Mouse (Mus musculus) T-helper 2 cell (primary cell): ENCODE data around the gene Mroh2a.

Experiments
- in situ Hi-C: fragments of 300-600 bp; cut with MboI, MseI; formaldehyde crosslinking; loops from one replicate; pipeline ENCODE4 v1.15.1; 2025; ENCODE audit warnings: high pct_unique_total_duplicates

Gene Mroh2a

DNA sequence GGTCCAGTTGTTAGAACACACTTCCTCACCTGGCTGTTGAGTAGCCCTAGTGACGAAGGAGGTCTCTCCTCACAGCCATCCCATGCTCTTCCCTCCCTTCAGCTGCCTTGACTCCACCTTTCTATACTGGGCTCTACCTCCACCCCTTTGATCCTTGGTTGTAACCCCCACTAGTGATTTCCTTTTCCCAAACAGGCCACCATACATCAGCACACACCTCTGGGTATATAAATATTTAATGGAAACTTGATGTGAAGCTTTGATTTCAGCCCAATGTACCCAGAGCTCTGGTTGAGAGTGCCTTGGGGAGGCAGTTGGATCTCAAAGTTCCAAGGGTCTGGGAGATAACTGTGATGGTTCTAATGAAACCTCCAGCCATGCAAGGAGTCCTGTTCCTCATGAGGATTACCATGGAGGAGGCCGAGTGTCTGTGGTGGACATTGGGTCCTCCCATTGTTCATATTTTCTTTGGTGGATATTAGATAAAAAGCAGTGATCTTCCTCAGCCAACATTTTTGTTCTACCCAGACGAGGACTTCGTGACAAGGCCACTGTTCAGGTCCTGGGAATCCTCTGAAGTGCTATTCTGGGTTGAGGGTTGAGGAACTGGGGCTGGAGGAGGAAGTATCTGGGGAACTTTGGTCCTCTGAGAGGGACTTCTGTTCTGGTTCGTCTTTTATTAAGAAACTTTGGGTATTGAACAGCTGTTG, at the start of gene Mroh2a:
Gene Mroh2a, plus strand, starts transcription at position 317 of the 710 bp plus-strand sequence.
- in situ Hi-C loops: no loop called here

- in situ Hi-C loops: loop anchor here (25.0 kb wide), 2 partner anchors 758 to 1108 kb away; no protein-coding TSS in a partner anchor
Observed at GRCm38 (mm10) chr1:88179657-88180056, 47.1 kb upstream of the Mroh2a start.

- in situ Hi-C loops: loop anchor here (25.0 kb wide), 2 partner anchors 751 to 1101 kb away; no protein-coding TSS in a partner anchor
Observed at GRCm38 (mm10) chr1:88186325-88186935, 40.4 kb upstream of the Mroh2a start.

- in situ Hi-C loops: loop anchor here (5.0 to 25.0 kb wide), 3 partner anchors 135 to 1095 kb away; no protein-coding TSS in a partner anchor
Observed at GRCm38 (mm10) chr1:88192136-88192535, 34.6 kb upstream of the Mroh2a start.

DNA sequence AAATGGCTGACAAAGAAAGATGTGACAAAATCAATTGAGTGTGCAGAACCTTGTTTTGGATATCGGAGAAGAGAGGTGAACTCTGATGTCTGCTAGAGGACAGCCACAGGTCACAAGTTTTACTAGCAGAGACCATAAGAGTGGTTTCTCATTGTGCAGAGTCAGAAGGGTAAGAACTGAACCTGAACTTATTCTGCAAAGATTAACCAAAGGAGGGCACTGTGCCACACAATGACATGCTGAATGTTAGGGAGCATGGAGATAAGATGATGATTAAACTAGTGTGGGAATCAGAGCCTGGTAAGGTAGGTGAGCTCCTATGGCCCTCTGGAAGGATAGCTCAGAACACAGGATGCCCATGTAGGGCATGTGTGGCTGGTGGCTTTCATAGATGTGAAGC, 31.1 kb upstream of the Mroh2a start:
- in situ Hi-C loops: loop anchor here (25.0 kb wide), 2 partner anchors 742 to 1092 kb away; no protein-coding TSS in a partner anchor

DNA sequence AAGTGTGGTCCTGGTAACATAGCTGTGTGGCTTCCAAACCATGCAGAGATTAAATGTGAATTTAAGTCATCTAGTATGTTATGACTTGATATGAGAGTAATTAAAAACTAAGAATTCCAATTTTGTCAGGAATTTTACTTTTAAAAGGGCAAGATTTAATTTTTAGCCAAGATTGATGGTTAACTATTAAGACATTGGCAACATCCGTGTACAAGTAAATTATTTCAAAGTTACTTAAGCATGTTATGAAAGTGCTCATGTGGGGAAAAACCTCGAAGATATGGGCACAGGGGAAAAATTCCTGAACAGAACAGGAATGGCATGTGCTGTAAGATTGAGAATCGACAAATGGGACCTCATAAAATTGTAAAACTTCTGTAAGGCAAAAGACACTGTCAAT, 29.3 kb upstream of the Mroh2a start:
- in situ Hi-C loops: loop anchor here (25.0 kb wide), 2 partner anchors 740 to 1090 kb away; no protein-coding TSS in a partner anchor

DNA sequence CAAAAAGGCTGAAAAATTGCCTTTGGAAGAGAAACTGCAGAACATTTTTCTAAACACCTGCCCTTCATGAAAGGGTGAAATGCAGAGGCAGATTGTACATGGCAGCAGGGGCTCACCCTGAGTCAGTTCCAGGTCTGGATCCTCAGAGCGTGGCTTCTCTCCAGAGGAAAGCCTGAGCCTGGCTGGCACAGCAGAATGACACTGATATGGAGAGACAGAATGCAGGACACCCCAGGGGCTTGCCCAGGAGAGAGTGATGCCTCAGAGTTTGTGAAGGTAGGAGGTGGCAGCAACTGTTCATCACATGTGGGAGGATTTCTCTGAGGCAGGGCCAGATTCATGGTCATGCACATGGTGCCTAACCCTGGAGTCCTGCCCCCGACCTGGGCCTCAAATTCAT, 26.8 kb upstream of the Mroh2a start:
- in situ Hi-C loops: loop anchor here (5.0 to 25.0 kb wide), 3 partner anchors 53 to 1087 kb away; no protein-coding TSS in a partner anchor

DNA sequence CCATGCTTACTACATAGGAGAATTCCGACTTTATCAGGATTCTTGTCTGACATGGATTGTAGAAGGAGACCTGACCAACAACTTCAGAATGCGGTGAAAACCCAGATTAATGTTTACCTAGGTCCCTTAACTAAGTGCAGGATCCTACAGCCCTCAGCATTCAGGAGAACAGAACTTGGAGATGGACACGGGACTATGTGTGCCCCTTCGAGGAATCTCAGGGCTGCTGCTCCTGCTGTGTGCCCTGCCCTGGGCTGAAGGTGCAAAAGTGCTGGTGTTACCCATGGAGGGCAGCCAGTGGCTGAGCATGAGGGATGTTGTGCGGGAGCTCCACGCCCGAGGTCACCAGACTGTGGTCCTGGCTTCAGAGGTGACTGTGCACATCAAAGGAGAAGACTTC, 26.3 kb upstream of the Mroh2a start, which contains the start of gene Ugt1a2:
Gene Ugt1a2, plus strand, starts transcription at position 146 of the 400 bp plus-strand sequence.
- in situ Hi-C loops: loop anchor here (5.0 kb wide), 1 partner anchor 53 kb away; no protein-coding TSS in a partner anchor

DNA sequence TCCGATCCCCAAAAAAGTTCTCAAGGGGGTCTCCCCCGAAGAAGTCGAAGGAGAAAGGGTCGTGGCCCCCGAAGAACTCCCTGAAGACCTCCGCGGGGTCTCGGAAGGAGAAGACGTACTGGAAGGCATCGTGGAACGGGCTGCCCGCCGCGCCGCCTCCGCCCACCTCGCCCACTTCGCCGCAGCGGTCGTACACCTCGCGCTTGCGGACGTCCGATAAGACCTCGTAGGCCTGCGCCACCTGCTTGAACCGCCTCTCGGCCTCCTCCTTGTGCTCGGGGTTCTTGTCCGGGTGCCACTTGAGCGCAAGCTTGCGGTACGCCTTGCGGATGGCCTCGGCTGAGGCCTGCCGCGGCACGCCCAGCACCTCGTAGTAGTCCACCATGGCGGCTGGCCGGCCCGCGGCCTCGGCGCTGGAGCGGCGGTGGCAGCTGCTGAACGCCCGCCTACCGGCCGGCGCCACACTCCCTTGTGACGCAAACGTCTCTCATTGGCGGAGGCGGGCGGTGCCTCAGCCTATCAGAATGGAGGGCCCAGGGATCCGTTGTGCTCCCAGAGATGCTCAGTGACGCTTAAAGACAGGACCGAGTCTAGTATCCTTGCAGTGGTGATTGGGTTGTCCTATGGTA, 21.4 kb upstream of the Mroh2a start, which contains the start of gene Dnajb3:
Gene Dnajb3, minus strand, starts transcription at position 489 of the 629 bp plus-strand sequence.
- in situ Hi-C loops: no loop called here

GRCm38 (mm10) chr1:88206843-88207479, 19.8 kb upstream of the Mroh2a start:
- in situ Hi-C loops: no loop called here

DNA sequence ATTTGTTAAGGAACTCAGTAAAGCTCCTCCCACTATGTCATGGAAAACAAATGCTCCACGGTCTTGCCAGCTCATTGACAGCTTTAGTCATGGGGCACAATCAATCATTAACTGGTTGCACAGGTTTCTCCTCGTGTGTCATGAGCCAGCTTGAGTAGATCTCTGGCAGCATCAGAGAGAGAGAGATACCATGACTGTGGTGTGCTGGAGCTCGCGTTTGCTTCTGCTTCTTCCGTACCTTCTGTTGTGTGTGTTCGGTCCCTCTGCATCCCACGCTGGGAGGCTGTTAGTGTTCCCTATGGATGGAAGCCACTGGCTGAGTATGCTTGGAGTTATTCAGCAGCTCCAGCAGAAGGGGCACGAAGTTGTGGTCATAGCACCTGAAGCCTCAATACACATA, 15.0 kb upstream of the Mroh2a start, which contains the start of gene Ugt1a1:
Gene Ugt1a1, plus strand, starts transcription at position 148 of the 400 bp plus-strand sequence.
- in situ Hi-C loops: no loop called here

GRCm38 (mm10) chr1:88212341-88213045, 14.3 kb upstream of the Mroh2a start:
- in situ Hi-C loops: no loop called here

DNA sequence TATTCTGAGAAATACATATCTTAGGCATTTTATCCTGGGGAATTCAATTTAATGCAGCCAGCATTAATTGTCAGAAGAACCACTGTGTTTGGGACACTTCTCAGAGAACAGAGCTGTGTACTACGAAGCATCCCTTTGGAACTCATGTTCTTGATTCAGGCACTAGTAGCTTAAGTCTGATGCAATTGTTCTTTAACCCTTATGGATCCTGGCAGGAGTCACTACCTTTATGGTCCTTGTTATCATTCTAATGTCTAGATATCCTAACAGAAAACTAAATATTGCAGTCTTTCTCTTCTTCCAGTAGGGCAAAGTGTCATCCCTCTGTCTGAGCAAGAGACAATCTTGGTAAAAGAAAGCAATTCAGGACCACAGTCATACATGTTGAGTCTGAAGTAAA, 13.7 kb upstream of the Mroh2a start:
- in situ Hi-C loops: no loop called here

DNA sequence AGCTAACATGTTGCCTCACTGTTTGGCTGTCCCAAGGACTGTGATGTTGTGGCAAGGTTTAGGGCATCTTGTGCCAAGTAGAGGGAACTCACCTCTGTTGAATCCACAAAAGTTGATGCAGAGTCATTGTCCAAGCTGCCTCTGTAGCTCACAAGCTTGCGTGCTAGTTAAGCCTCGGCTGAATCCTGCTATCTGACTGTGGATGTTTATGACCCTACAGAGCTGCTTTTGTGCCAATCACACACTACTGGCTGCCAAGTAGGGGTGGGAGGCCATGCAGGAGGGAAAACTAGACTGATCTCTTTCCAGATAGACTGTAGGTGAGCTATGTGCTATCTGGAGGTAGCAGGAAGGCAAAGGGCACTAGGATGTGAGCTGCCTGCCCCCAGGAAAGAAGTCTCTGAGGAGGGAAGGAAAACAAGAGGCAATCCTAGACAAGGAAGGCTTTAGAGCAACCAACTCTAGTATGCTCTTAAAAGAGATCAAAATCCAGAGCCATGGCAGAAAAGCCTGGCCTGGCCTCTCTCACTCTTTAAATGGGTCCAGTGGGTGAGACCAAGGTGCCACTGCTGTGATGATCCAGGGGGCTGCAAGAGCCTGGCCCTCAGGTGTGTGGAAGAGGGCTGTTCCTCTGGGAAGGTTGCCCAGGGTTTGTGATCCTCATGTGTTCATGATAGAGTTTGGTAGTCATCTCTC, 12.9 kb upstream of the Mroh2a start:
- in situ Hi-C loops: no loop called here

DNA sequence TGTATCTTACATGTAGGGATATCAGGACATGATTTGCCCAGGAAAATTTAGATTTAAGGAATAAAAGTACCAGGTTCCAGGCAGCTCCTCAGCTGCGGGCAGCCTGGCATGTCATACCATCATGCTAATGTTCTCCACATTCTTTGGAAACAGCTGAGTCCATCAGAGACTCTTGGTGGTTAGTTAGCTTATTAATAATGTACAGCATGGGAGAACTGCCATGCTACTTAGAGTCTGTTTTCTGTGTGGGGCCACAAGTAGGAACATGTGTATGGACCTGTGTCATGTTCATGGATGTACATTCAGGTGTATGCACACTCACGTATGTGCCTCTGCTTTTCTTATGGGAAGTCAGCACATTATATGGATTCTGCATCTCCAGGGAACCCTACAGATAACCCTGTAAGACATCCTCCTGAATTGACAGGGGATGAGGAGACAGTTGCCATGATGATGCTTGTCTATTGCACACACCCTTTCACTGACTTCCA, 12.3 kb upstream of the Mroh2a start:
- in situ Hi-C loops: no loop called here

GRCm38 (mm10) chr1:88215466-88216380, 11.1 kb upstream of the Mroh2a start:
- in situ Hi-C loops: no loop called here

GRCm38 (mm10) chr1:88216551-88216950, 10.2 kb upstream of the Mroh2a start:
- in situ Hi-C loops: no loop called here

DNA sequence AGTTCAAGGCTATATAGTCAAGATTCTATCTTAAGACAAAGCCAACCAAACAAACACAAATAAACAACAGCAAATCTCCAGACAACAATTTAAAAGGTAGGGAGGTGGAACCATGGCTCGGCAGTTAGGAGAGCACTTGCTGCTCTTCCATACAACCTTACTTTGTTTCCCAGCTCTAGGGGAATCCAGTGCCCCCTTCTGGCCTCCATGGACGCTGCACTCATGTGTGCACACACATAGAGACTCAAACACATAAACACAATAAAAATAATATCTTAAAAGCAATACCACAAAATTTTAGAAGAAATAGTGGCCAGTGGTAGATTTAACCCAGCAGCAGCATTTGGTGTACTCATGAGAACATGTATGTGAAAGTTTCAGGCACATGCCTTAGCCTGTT, 9.6 kb upstream of the Mroh2a start:
- in situ Hi-C loops: no loop called here

DNA sequence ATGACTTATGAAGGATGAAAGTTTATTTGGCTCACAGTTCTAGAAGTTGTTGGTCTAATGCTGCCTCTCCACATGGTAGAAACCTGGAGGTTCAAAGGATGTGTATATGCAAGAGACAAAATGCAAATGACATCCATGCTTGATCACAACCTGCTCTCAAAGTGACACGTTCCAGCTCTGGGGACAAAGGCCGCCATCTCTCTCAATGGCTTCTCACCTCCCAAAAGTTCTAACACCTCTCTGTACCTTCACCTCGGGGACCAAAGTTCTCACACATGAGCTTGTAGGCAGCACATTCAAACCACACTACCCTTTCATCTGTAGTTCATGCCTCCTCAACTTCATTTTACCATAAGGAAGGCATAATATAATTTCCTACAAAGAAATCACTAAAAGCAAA, 9.2 kb upstream of the Mroh2a start:
- in situ Hi-C loops: no loop called here
